Mouse (Mus musculus) kidney, embryonic 14.5 days (tissue): ENCODE results near the gene Unc119. TPM values are rescaled to one million over a fixed set of nuclear protein-coding genes. Genes with fewer than 3 reads are reported as not detected.

Experiments used
- ATAC-seq: fragments of 200-750 bp; cut with Nextera tagmentation; 2 replicates; pipeline ENCODE4 v1.8.0; 2017; ENCODE audit warnings: moderate number of reproducible peaks, mild to moderate bottlenecking, moderate TSS enrichment, moderate library complexity; ENCODE audit not compliant: low FRiP score, low TSS enrichment
- H3K27ac ChIP-seq: fragments of 300-500 bp; sonication (generic); 2 replicates; pipeline ENCODE4 v1.5.1; 2014; ENCODE audit warnings: low read depth, mild to moderate bottlenecking, low read length, moderate library complexity, mixed read lengths
- H3K27me3 ChIP-seq: fragments of 300-500 bp; sonication (generic); 2 replicates; pipeline ENCODE4 v1.6.1; 2014; ENCODE audit warnings: mild to moderate bottlenecking, low read length; ENCODE audit not compliant: control insufficient read depth, insufficient read depth
- H3K36me3 ChIP-seq: fragments of 300-500 bp; sonication (generic); 2 replicates; pipeline ENCODE4 v1.6.1; 2014; ENCODE audit warnings: low read length, mixed read lengths; ENCODE audit not compliant: control insufficient read depth, insufficient read depth
- H3K4me1 ChIP-seq: fragments of 300-500 bp; sonication (generic); 2 replicates; pipeline ENCODE4 v1.6.1; 2014; ENCODE audit warnings: low read length, mixed read lengths; ENCODE audit not compliant: control insufficient read depth, insufficient read depth
- H3K4me2 ChIP-seq: fragments of 300-500 bp; sonication (generic); replicated peaks from 2 replicates; pipeline ENCODE4 v1.6.1; 2014; ENCODE audit warnings: low read depth, mild to moderate bottlenecking, low read length
- H3K4me3 ChIP-seq: fragments of 300-500 bp; sonication (generic); 2 replicates; pipeline ENCODE4 v1.5.1; 2014; ENCODE audit warnings: mild to moderate bottlenecking, low read length
- H3K9ac ChIP-seq: fragments of 300-500 bp; sonication (generic); 2 replicates; pipeline ENCODE4 v1.6.1; 2014; ENCODE audit warnings: low read depth, mild to moderate bottlenecking, low read length, moderate library complexity
- H3K9me3 ChIP-seq: fragments of 300-500 bp; sonication (generic); 2 replicates; pipeline ENCODE4 v1.6.1; 2016; ENCODE audit warnings: low read length; ENCODE audit not compliant: control insufficient read depth
- WGBS: fragments of 180-500 bp; shearing (Covaris S2); extraction: QIAGEN DNeasy Blood & Tissue Kit; methylation state at CpG from one replicate; pipeline ENCODE4 v1.1.7; 2014; 5-methylcytosine and 5-hydroxymethylcytosine counted together
- polyA plus RNA-seq: library from polyadenylated mRNA; unstranded; fragments of >200 nt; fragmentation: Nextera tagmentation; extraction: Ambion mirVana; gene quantifications from 2 replicates; pipeline ENCODE4 v1.2.1, GENCODE M21; 2014

The Unc119 gene
- polyA plus RNA-seq, 1 experiment from 2014 or later: 49.6 TPM

- H3K36me3 ChIP-seq: peaks cover 25% of the 10 kb centered on the region
- no peak overlapping the region for H3K9ac ChIP-seq
- WGBS: 77% methylated on average over 5 of the region's 5 CpGs
- no peaks in the 10 kb centered on the region; the same call in 1 of the 2 replicates for H3K9me3 ChIP-seq
- H3K27ac ChIP-seq: no peak overlapping the region
- ATAC-seq: no peak
- peaks cover 4% of the 10 kb centered on the region; the same call in 1 of the 2 replicates for H3K4me1 ChIP-seq
- H3K27me3 ChIP-seq: no peaks in the 10 kb centered on the region
- H3K4me2 ChIP-seq: no peak overlapping the region
- H3K4me3 ChIP-seq: no peak overlapping the region
Measured at GRCm38 (mm10) chr11:78333992-78334391, 9.3 kb upstream of the Unc119 start.

- 95% methylated on average over 8 of the region's 8 CpGs for WGBS
- Histone ChIP-seq H3K4me2 (no peak overlapping the region), H3K4me1 (no peaks in the 10 kb centered on the region), H3K36me3 (peaks cover 34% of the 10 kb centered on the region), H3K27me3 (no peaks in the 10 kb centered on the region), H3K27ac (no peak overlapping the region), H3K4me3 (no peak overlapping the region), H3K9ac (no peak overlapping the region), H3K9me3 (no peaks in the 10 kb centered on the region; the same call in 1 of the 2 replicates)
- no peak for ATAC-seq
Measured at GRCm38 (mm10) chr11:78337040-78337439, 6.2 kb upstream of the Unc119 start.

GRCm38 (mm10) chr11:78341702-78342101 lies 1.6 kb upstream of the Unc119 start:
- no peak overlapping the region for H3K27ac ChIP-seq
- peaks cover 17% of the 10 kb centered on the region; the same call in 1 of the 2 replicates for H3K36me3 ChIP-seq
- ATAC-seq: no peak
- H3K9ac ChIP-seq: no peak overlapping the region
- WGBS: 72% methylated on average over 12 of the region's 12 CpGs
- no peak overlapping the region for H3K4me2 ChIP-seq
- peaks cover 24% of the 10 kb centered on the region for H3K4me1 ChIP-seq
- H3K27me3 ChIP-seq: no peaks in the 10 kb centered on the region
- H3K4me3 ChIP-seq: no peak overlapping the region
- H3K9me3 ChIP-seq: no peaks in the 10 kb centered on the region

GRCm38 (mm10) chr11:78344328-78344889 lies 1.1 kb downstream of the Unc119 start:
- 79% methylated on average over 6 of the region's 6 CpGs for WGBS
- H3K9ac ChIP-seq: peak overlapping the region; percentile 82

GRCm38 (mm10) chr11:78344890-78345715 lies 1.8 kb downstream of the Unc119 start:
- Histone ChIP-seq H3K9ac (peak overlapping the region; percentile 37), H3K4me3 (peak overlapping the region; percentile 87), H3K4me1 (peaks cover 24% of the 10 kb centered on the region), H3K27ac (no peak overlapping the region), H3K4me2 (peak overlapping the region; percentile 88), H3K36me3 (peaks cover 11% of the 10 kb centered on the region; the same call in 1 of the 2 replicates), H3K27me3 (no peaks in the 10 kb centered on the region), H3K9me3 (no peaks in the 10 kb centered on the region)
- 40% methylated on average over 8 of the region's 8 CpGs for WGBS
- ATAC-seq: no peak

More at GRCm38 (mm10) chr11:78344328-78344889, 1.1 kb downstream of the Unc119 start:
- H3K4me1 ChIP-seq: peaks cover 24% of the 10 kb centered on the region
- ATAC-seq: no peak
- H3K27me3 ChIP-seq: no peaks in the 10 kb centered on the region
- peak overlapping the region; percentile 87 for H3K4me3 ChIP-seq
- H3K4me2 ChIP-seq: peak overlapping the region; percentile 88
- H3K36me3 ChIP-seq: peaks cover 17% of the 10 kb centered on the region; the same call in 1 of the 2 replicates
- H3K27ac ChIP-seq: peak overlapping the region; percentile 38; the same call in 1 of the 2 replicates
- H3K9me3 ChIP-seq: no peaks in the 10 kb centered on the region

GRCm38 (mm10) chr11:78345801-78346200 lies 2.5 kb downstream of the Unc119 start:
- Histone ChIP-seq H3K4me1 (peaks cover 24% of the 10 kb centered on the region), H3K36me3 (peaks cover 10% of the 10 kb centered on the region; the same call in 1 of the 2 replicates), H3K4me2 (no peak overlapping the region), H3K27ac (no peak overlapping the region), H3K4me3 (no peak overlapping the region), H3K27me3 (no peaks in the 10 kb centered on the region), H3K9me3 (no peaks in the 10 kb centered on the region), H3K9ac (no peak overlapping the region)
- 79% methylated on average over 7 of the region's 7 CpGs for WGBS
- no peak for ATAC-seq

- Histone ChIP-seq H3K9ac (no peak overlapping the region), H3K36me3 (peaks cover 10% of the 10 kb centered on the region; the same call in 1 of the 2 replicates), H3K4me3 (no peak overlapping the region), H3K4me2 (no peak overlapping the region; the same call in 1 of the 2 replicates), H3K4me1 (peaks cover 24% of the 10 kb centered on the region), H3K27ac (no peak overlapping the region), H3K9me3 (no peaks in the 10 kb centered on the region), H3K27me3 (no peaks in the 10 kb centered on the region)
- WGBS: 86% methylated on average over 6 of the region's 6 CpGs
- no peak for ATAC-seq
Measured at GRCm38 (mm10) chr11:78346326-78347069, 3.2 kb downstream of the Unc119 start.

GRCm38 (mm10) chr11:78347070-78347754 lies 3.9 kb downstream of the Unc119 start:
- peaks cover 24% of the 10 kb centered on the region for H3K4me1 ChIP-seq
- H3K4me2 ChIP-seq: no peak overlapping the region
- no peak for ATAC-seq
- H3K27me3 ChIP-seq: no peaks in the 10 kb centered on the region
- H3K36me3 ChIP-seq: peaks cover 10% of the 10 kb centered on the region; the same call in 1 of the 2 replicates
- no peak overlapping the region for H3K27ac ChIP-seq
- WGBS: 89% methylated on average over 10 of the region's 10 CpGs
- H3K9me3 ChIP-seq: no peaks in the 10 kb centered on the region
- H3K9ac ChIP-seq: no peak overlapping the region
- no peak overlapping the region for H3K4me3 ChIP-seq
